Mouse (Mus musculus) liver, embryonic 14.5 days (tissue): ENCODE results near the gene Coasy. TPM values are rescaled to one million over a fixed set of nuclear protein-coding genes. Genes with fewer than 3 reads are reported as not detected.

Experiments
- ATAC-seq: fragments of 200-750 bp; cut with Nextera tagmentation; 2 replicates; pipeline ENCODE4 v1.8.0; 2017; ENCODE audit warnings: moderate number of reproducible peaks, mild to moderate bottlenecking, moderate library complexity; ENCODE audit not compliant: insufficient read depth
- DNase-seq, 3 experiments: peaks; one replicate each; pipeline ENCODE4 v3.0.0-alpha.2; 2012 to 2013; ENCODE audit warnings: low read depth in 3 of 3, low spot score in 3 of 3
- H3K27ac ChIP-seq: fragments of 300-500 bp; sonication (generic); 2 replicates; pipeline ENCODE4 v1.5.1; 2014; ENCODE audit warnings: moderate library complexity, mild to moderate bottlenecking, control low read depth, inconsistent platforms
- H3K27me3 ChIP-seq: fragments of 300-500 bp; sonication (generic); 2 replicates; pipeline ENCODE4 v1.6.1; 2014; ENCODE audit warnings: mild to moderate bottlenecking, low read length, moderate library complexity; ENCODE audit not compliant: control insufficient read depth, insufficient read depth
- H3K36me3 ChIP-seq: fragments of 300-500 bp; sonication (generic); replicated peaks from 2 replicates; pipeline ENCODE4 v1.6.1; 2014; ENCODE audit warnings: low read depth; ENCODE audit not compliant: control insufficient read depth, insufficient read depth
- H3K4me1 ChIP-seq, 2 experiments: fragments of 200-500 bp in 1 of 2; fragments of 300-500 bp in 1 of 2; sonication (generic) in 1 of 2; replicated peaks; 2 replicates each; pipeline ENCODE4 v1.6.1; 2012 to 2014; ENCODE audit warnings: antibody characterized with exemption in 1 of 2, inconsistent platforms in 1 of 2, low read length in 1 of 2; ENCODE audit not compliant: control insufficient read depth in 2 of 2, insufficient read depth in 2 of 2
- H3K4me2 ChIP-seq: fragments of 300-500 bp; sonication (generic); 2 replicates; pipeline ENCODE4 v1.6.1; 2014; ENCODE audit warnings: low read depth, mild to moderate bottlenecking, control low read depth, moderate library complexity
- H3K4me3 ChIP-seq, 2 experiments: fragments of 200-500 bp in 1 of 2; fragments of 300-500 bp in 1 of 2; sonication (generic) in 1 of 2; 2 replicates each; pipeline ENCODE4 v1.5.1; 2012 to 2014; ENCODE audit warnings: low read depth in 2 of 2, low read length in 2 of 2, mild to moderate bottlenecking in 2 of 2, control low read depth in 1 of 2, inconsistent platforms in 1 of 2, moderate library complexity in 1 of 2; ENCODE audit not compliant: insufficient read depth in 1 of 2
- H3K9ac ChIP-seq: fragments of 300-500 bp; sonication (generic); replicated peaks from 2 replicates; pipeline ENCODE4 v1.6.1; 2014; ENCODE audit warnings: mild to moderate bottlenecking, control low read depth, moderate library complexity
- H3K9me3 ChIP-seq: fragments of 300-500 bp; sonication (generic); 2 replicates; pipeline ENCODE4 v1.6.1; 2016; ENCODE audit warnings: low read length, mixed read lengths; ENCODE audit not compliant: control insufficient read depth
- CTCF ChIP-seq: IDR thresholded peaks from 2 replicates; pipeline ENCODE4 v1.5.1; 2016; ENCODE audit warnings: antibody characterized with exemption, low read depth, control low read depth
- EP300 ChIP-seq: IDR thresholded peaks from 2 replicates; pipeline ENCODE4 v1.6.1; 2016; ENCODE audit warnings: antibody characterized with exemption, low read depth
- WGBS: fragments of 180-500 bp; shearing (Covaris S2); extraction: QIAGEN DNeasy Blood & Tissue Kit; methylation state at CpG from one replicate; pipeline ENCODE4 v1.1.7; 2014; ENCODE audit not compliant: insufficient replicate concordance; 5-methylcytosine and 5-hydroxymethylcytosine counted together
- polyA plus RNA-seq, 2 experiments: library from polyadenylated mRNA; depleted of rRNA in 1 of 2; stranded (reverse) in 1 of 2; unstranded in 1 of 2; fragments of >200 nt; fragmentation: Nextera tagmentation in 1 of 2; extraction: Ambion mirVana in 1 of 2; gene quantifications; 2 replicates each; pipeline versions ENCODE4 v1.2.1 to v1.2.3; 2012 to 2014

Gene Coasy
- polyA plus RNA-seq, 2 experiments = 16.2 to 17.7 TPM

GRCm38 (mm10) chr11:101061049-101061448 is 21.3 kb upstream of the Coasy start:
- no peak overlapping the region for H3K27ac ChIP-seq
- TF ChIP-seq CTCF = no peak
- no peak for TF ChIP-seq EP300
- H3K4me1 ChIP-seq = peaks cover 27 to 40% of the 10 kb centered on the region in 2 experiments
- ATAC-seq = no peak
- H3K27me3 ChIP-seq = no peaks in the 10 kb centered on the region
- DNase-seq = no peak
- 87% methylated on average over 5 of the region's 5 CpGs for WGBS
- H3K36me3 ChIP-seq = peaks cover 43% of the 10 kb centered on the region
- H3K4me3 ChIP-seq = no peak overlapping the region
- no peaks in the 10 kb centered on the region for H3K9me3 ChIP-seq
- H3K4me2 ChIP-seq = no peak overlapping the region
- no peak overlapping the region for H3K9ac ChIP-seq

GRCm38 (mm10) chr11:101062165-101062884 is 20.0 kb upstream of the Coasy start:
- no peak overlapping the region for H3K4me3 ChIP-seq
- WGBS = 73% methylated on average over 12 of the region's 12 CpGs
- DNase-seq = no peak
- no peaks in the 10 kb centered on the region for H3K27me3 ChIP-seq
- no peaks in the 10 kb centered on the region for H3K9me3 ChIP-seq
- ATAC-seq = no peak
- peak; percentile 58 for TF ChIP-seq CTCF
- TF ChIP-seq EP300 = no peak
- H3K4me1 ChIP-seq = peaks cover 32 to 49% of the 10 kb centered on the region in 2 experiments
- no peak overlapping the region; the same call in 1 of the 2 replicates for H3K9ac ChIP-seq
- H3K36me3 ChIP-seq = peaks cover 31% of the 10 kb centered on the region
- peak overlapping the region; percentile 97 for H3K27ac ChIP-seq
- H3K4me2 ChIP-seq = peak overlapping the region; percentile 65; the same call in 1 of the 2 replicates

GRCm38 (mm10) chr11:101062971-101063675 is 19.2 kb upstream of the Coasy start:
- Histone ChIP-seq H3K36me3 (peaks cover 28% of the 10 kb centered on the region), H3K27ac (peak overlapping the region; percentile 97), H3K9ac (peak overlapping the region; percentile 67), H3K27me3 (no peaks in the 10 kb centered on the region; the same call in 1 of the 2 replicates), H3K4me1 (peaks cover 32 to 49% of the 10 kb centered on the region in 2 experiments), H3K4me2 (peak overlapping the region; percentile 65), H3K9me3 (no peaks in the 10 kb centered on the region), H3K4me3 (peak overlapping the region in 1 of 2 experiments; percentile 13; a peak in 1 of 4 replicates)
- DNase-seq (no peak), ATAC-seq (peak; percentile 9)
- TF ChIP-seq EP300 (no peak), CTCF (no peak)
- 52% methylated on average over 14 of the region's 14 CpGs for WGBS

GRCm38 (mm10) chr11:101063676-101064327 is 18.6 kb upstream of the Coasy start:
- no peaks in the 10 kb centered on the region for H3K9me3 ChIP-seq
- WGBS = 1% methylated on average over 12 of the region's 12 CpGs
- peak overlapping the region; percentile 97 for H3K27ac ChIP-seq
- H3K4me3 ChIP-seq = peak overlapping the region in 1 of 2 experiments; percentile 13; a peak in 1 of 4 replicates
- DNase-seq (peak; percentile 88 to 92 (median 90)), ATAC-seq (peak; percentile 95)
- H3K9ac ChIP-seq = peak overlapping the region; percentile 67
- H3K4me2 ChIP-seq = peak overlapping the region; percentile 65
- H3K36me3 ChIP-seq = peaks cover 28% of the 10 kb centered on the region
- H3K4me1 ChIP-seq = peaks cover 32 to 45% of the 10 kb centered on the region in 2 experiments
- peak; percentile 88 for TF ChIP-seq EP300
- no peak for TF ChIP-seq CTCF
- peaks cover under 1% of the 10 kb centered on the region for H3K27me3 ChIP-seq
